In genomic region chr10:97211785-97212398, GRCm38 (mm10) we compare ENCODE assay signal across 15 mouse cellular contexts.
DNase-seq lines count a peak whose midpoint lies in the region; ATAC-seq lines count a peak whose summit lies in the region.
"Had no signal": no experiment of that assay in that cellular context is flagged by ENCODE, and none has a peak within 500 bp of the region (broad histone marks: within the 10 kb centered on the region; RNA-seq: fewer than 3 reads in every experiment).

No protein-coding gene starts in this region.

- H3K4me3 ChIP-seq in embryonic facial prominence, embryonic 11.5 days (ENCODE audit: low read depth, low read length), result no peak overlapping the region
- H3K4me3 ChIP-seq in embryonic facial prominence, embryonic 10.5 days, result no peak overlapping the region
- H3K4me3 ChIP-seq in neural tube, embryonic 14.5 days (ENCODE audit: low read depth, low read length), result no peak overlapping the region
- H3K4me3 ChIP-seq in neural tube, embryonic 15.5 days (replicated peaks), result no peak overlapping the region
- no peak overlapping the region for H3K4me3 ChIP-seq in hindbrain, embryonic 14.5 days (replicated peaks; ENCODE audit: low read length)
- no peak overlapping the region for H3K4me3 ChIP-seq in midbrain, embryonic 16.5 days (ENCODE audit: low read depth, low read length)
- H3K4me3 ChIP-seq: stomach, embryonic 15.5 days had no signal

- no peak for ATAC-seq in embryonic facial prominence, embryonic 11.5 days (replicated peaks; ENCODE audit: insufficient number of reproducible peaks, low FRiP score, low TSS enrichment, low read depth)
- ATAC-seq in neural tube, embryonic 14.5 days (ENCODE audit: low read depth), result no peak
- no peak for ATAC-seq in neural tube, embryonic 15.5 days (ENCODE audit: low FRiP score)
- ATAC-seq in hindbrain, embryonic 14.5 days (ENCODE audit: low FRiP score), result no peak
- peak; percentile 72; the same call in 1 of the 2 replicates for ATAC-seq in midbrain, embryonic 16.5 days

- H3K4me2 ChIP-seq in embryonic facial prominence, embryonic 11.5 days (ENCODE audit: low read depth, low read length), result no peak overlapping the region
- no peak overlapping the region for H3K4me2 ChIP-seq in neural tube, embryonic 14.5 days (ENCODE audit: low read depth, low read length)
- H3K4me2 ChIP-seq in neural tube, embryonic 15.5 days, result no peak overlapping the region
- H3K4me2 ChIP-seq in hindbrain, embryonic 14.5 days (replicated peaks), result no peak overlapping the region
- H3K4me2 ChIP-seq in midbrain, embryonic 16.5 days (ENCODE audit: low read length), result no peak overlapping the region
- H3K4me2 ChIP-seq: stomach, embryonic 15.5 days had no signal

- no peaks in the 10 kb centered on the region for H3K9me3 ChIP-seq in embryonic facial prominence, embryonic 11.5 days (replicated peaks; ENCODE audit: control insufficient read depth, low read length)
- no peaks in the 10 kb centered on the region for H3K9me3 ChIP-seq in embryonic facial prominence, embryonic 10.5 days
- H3K9me3 ChIP-seq in neural tube, embryonic 14.5 days (ENCODE audit: control insufficient read depth, low read length), result no peaks in the 10 kb centered on the region
- no peaks in the 10 kb centered on the region for H3K9me3 ChIP-seq in neural tube, embryonic 15.5 days (replicated peaks)
- H3K9me3 ChIP-seq in hindbrain, embryonic 14.5 days (ENCODE audit: control insufficient read depth, low read length), result no peaks in the 10 kb centered on the region
- no peaks in the 10 kb centered on the region for H3K9me3 ChIP-seq in midbrain, embryonic 16.5 days (replicated peaks; ENCODE audit: control insufficient read depth, low read length, poor library complexity, severe bottlenecking)
- H3K9me3 ChIP-seq: stomach, embryonic 15.5 days had no signal

- no peak overlapping the region for H3K9ac ChIP-seq in embryonic facial prominence, embryonic 11.5 days (replicated peaks; ENCODE audit: low read length)
- no peak overlapping the region for H3K9ac ChIP-seq in neural tube, embryonic 14.5 days (replicated peaks; ENCODE audit: low read depth, low read length)
- H3K9ac ChIP-seq in neural tube, embryonic 15.5 days (replicated peaks), result no peak overlapping the region
- no peak overlapping the region for H3K9ac ChIP-seq in hindbrain, embryonic 14.5 days
- H3K9ac ChIP-seq in midbrain, embryonic 16.5 days (ENCODE audit: low read depth, low read length), result no peak overlapping the region
- H3K9ac ChIP-seq: liver, embryonic 14.5 days; stomach, embryonic 15.5 days had no signal

- H3K27me3 ChIP-seq in embryonic facial prominence, embryonic 11.5 days (ENCODE audit: control insufficient read depth, insufficient read depth, low read length), result no peaks in the 10 kb centered on the region
- H3K27me3 ChIP-seq in embryonic facial prominence, embryonic 10.5 days (replicated peaks; ENCODE audit: low read depth, poor library complexity, severe bottlenecking), result no peaks in the 10 kb centered on the region
- H3K27me3 ChIP-seq in neural tube, embryonic 14.5 days (ENCODE audit: control insufficient read depth, insufficient read depth, low read length), result no peaks in the 10 kb centered on the region
- no peaks in the 10 kb centered on the region for H3K27me3 ChIP-seq in neural tube, embryonic 15.5 days (replicated peaks)
- no peaks in the 10 kb centered on the region for H3K27me3 ChIP-seq in hindbrain, embryonic 14.5 days (ENCODE audit: control insufficient read depth, insufficient read depth, low read length)
- no peaks in the 10 kb centered on the region for H3K27me3 ChIP-seq in midbrain, embryonic 16.5 days (ENCODE audit: control insufficient read depth, insufficient read depth, low read depth, low read length)
- H3K27me3 ChIP-seq: CH12.LX; stomach, embryonic 15.5 days had no signal

- no peaks in the 10 kb centered on the region for H3K4me1 ChIP-seq in embryonic facial prominence, embryonic 11.5 days (ENCODE audit: control insufficient read depth, insufficient read depth, low read length)
- H3K4me1 ChIP-seq in embryonic facial prominence, embryonic 10.5 days, result 0 out of 2 replicates have a peak, but pooled peaks cover 2% of the 10 kb centered on the region
- no peaks in the 10 kb centered on the region for H3K4me1 ChIP-seq in neural tube, embryonic 14.5 days (ENCODE audit: control insufficient read depth, insufficient read depth, low read length)
- H3K4me1 ChIP-seq in neural tube, embryonic 15.5 days, result no peaks in the 10 kb centered on the region
- 0 out of 2 replicates have a peak, but pooled peaks cover 4% of the 10 kb centered on the region for H3K4me1 ChIP-seq in hindbrain, embryonic 14.5 days (replicated peaks; ENCODE audit: control insufficient read depth, insufficient read depth, low read length)
- peaks cover 12% of the 10 kb centered on the region; the same call in 1 of the 2 replicates for H3K4me1 ChIP-seq in midbrain, embryonic 16.5 days (ENCODE audit: control insufficient read depth, insufficient read depth, low read length)
- H3K4me1 ChIP-seq: stomach, embryonic 15.5 days had no signal

- H3K36me3 ChIP-seq in embryonic facial prominence, embryonic 11.5 days (replicated peaks; ENCODE audit: control insufficient read depth, insufficient read depth, low read depth, low read length), result no peaks in the 10 kb centered on the region
- no peaks in the 10 kb centered on the region for H3K36me3 ChIP-seq in embryonic facial prominence, embryonic 10.5 days (replicated peaks)
- H3K36me3 ChIP-seq in neural tube, embryonic 14.5 days (ENCODE audit: control insufficient read depth, insufficient read depth, low read length), result no peaks in the 10 kb centered on the region
- no peaks in the 10 kb centered on the region for H3K36me3 ChIP-seq in neural tube, embryonic 15.5 days
- no peaks in the 10 kb centered on the region for H3K36me3 ChIP-seq in hindbrain, embryonic 14.5 days (replicated peaks; ENCODE audit: control insufficient read depth, insufficient read depth)
- H3K36me3 ChIP-seq in midbrain, embryonic 16.5 days (ENCODE audit: control insufficient read depth, insufficient read depth, low read length), result no peaks in the 10 kb centered on the region
- H3K36me3 ChIP-seq: stomach, embryonic 15.5 days had no signal

- 67% methylated on average over 7 of the region's 7 CpGs for WGBS in embryonic facial prominence, embryonic 11.5 days
- 82% methylated on average over 7 of the region's 7 CpGs for WGBS in embryonic facial prominence, embryonic 10.5 days
- WGBS in neural tube, embryonic 14.5 days, result 77% methylated on average over 7 of the region's 7 CpGs
- 69% methylated on average over 7 of the region's 7 CpGs for WGBS in neural tube, embryonic 15.5 days
- WGBS in hindbrain, embryonic 14.5 days, result 61% methylated on average over 7 of the region's 7 CpGs
- 49% methylated on average over 7 of the region's 7 CpGs for WGBS in midbrain, embryonic 16.5 days

- peak; percentile 28 for DNase-seq in embryonic facial prominence, embryonic 11.5 days (ENCODE audit: low spot score)
- DNase-seq in embryonic facial prominence, embryonic 10.5 days (ENCODE audit: low spot score), result no peak
- no peak for DNase-seq in hindbrain, embryonic 14.5 days (ENCODE audit: low spot score)
- DNase-seq in thymus, postnatal 4 days, result no peak
- no peak for DNase-seq in gastrocnemius, postnatal 10 days
- DNase-seq: adrenal gland, postnatal 14 days; kidney, adult 9 months; lung, postnatal 10 days; thymus, postnatal 25 days had no signal

- H3K27ac ChIP-seq in embryonic facial prominence, embryonic 11.5 days (replicated peaks; ENCODE audit: low read depth, low read length), result no peak overlapping the region
- no peak overlapping the region for H3K27ac ChIP-seq in embryonic facial prominence, embryonic 10.5 days (replicated peaks)
- peak overlapping the region; percentile 18; the same call in 1 of the 2 replicates for H3K27ac ChIP-seq in neural tube, embryonic 14.5 days (ENCODE audit: low read depth, low read length)
- no peak overlapping the region for H3K27ac ChIP-seq in neural tube, embryonic 15.5 days (replicated peaks)
- peak overlapping the region; percentile 52; the same call in 1 of the 2 replicates for H3K27ac ChIP-seq in hindbrain, embryonic 14.5 days
- peak overlapping the region; percentile 23; the same call in 1 of the 2 replicates for H3K27ac ChIP-seq in midbrain, embryonic 16.5 days (ENCODE audit: low read length)
- H3K27ac ChIP-seq: liver, embryonic 14.5 days; stomach, embryonic 15.5 days had no signal

Comparison
In these comparisons a context has a peak if more than half of its experiments do, and no peak if none do; other contexts are left out.
1. H3K27ac ChIP-seq: peak in neural tube, embryonic 14.5 days (single experiment), hindbrain, embryonic 14.5 days (single experiment) and midbrain, embryonic 16.5 days (single experiment); none in embryonic facial prominence, embryonic 11.5 days (single experiment), embryonic facial prominence, embryonic 10.5 days (single experiment) and neural tube, embryonic 15.5 days (single experiment).